Mouse (Mus musculus) left cerebral cortex, adult 6 months (tissue): ENCODE data around the gene Lrrk2. TPM values are rescaled to one million over a fixed set of nuclear protein-coding genes. Genes with fewer than 3 reads are reported as not detected.

Source experiments
- long read RNA-seq, 2 experiments: library from polyadenylated mRNA; unstranded; transcript quantifications; one replicate each; pipeline ENCODE4 v2.0.0; 2019 to 2020
- polyA plus RNA-seq: library from polyadenylated mRNA; unstranded; fragments of <200 nt; fragmentation: Nextera tagmentation; gene quantifications from 2 replicates; pipeline ENCODE4 v1.2.3, GENCODE M21; 2021

Lrrk2 gene
- polyA plus RNA-seq = 10.8 and 17.0 TPM in 2 replicates
- long read RNA-seq, experiment 1, full-length matches to known transcripts = 2 of 42 reads
- long read RNA-seq, experiment 1, partial matches to known transcripts = 31 of 42 reads
- long read RNA-seq, experiment 1, other reads (novel, unspliced or antisense) = 9 of 42 reads
- long read RNA-seq, experiment 2, transcript Lrrk2-206 (2 exons, 812 nt) = major isoform, 6 of 17 reads
- long read RNA-seq, experiment 2, partial matches to known transcripts = 11 of 17 reads
- long read RNA-seq, experiment 2, other reads (novel, unspliced or antisense) = 0 of 17 reads

GRCm38 (mm10) chr15:91672645-91673568, at the start of gene Lrrk2:
Lrrk2 (plus strand) TSS chr15:91673175.

GRCm38 (mm10) chr15:91837965-91838364, 165.0 kb downstream of the Lrrk2 start, which contains the start of gene Smgc:
Smgc (plus strand) TSS chr15:91838265.

Other genes starting within 250 kb of the Lrrk2 start
- gene Slc2a13, start 99.9 kb upstream of the Lrrk2 start, polyA plus RNA-seq = 6.5 and 16.4 TPM in 2 replicates
- not detected in 2 replicates for gene Smgc, start 165.1 kb downstream of the Lrrk2 start, polyA plus RNA-seq